ENCODE assay signal across 7 mouse cellular contexts in the genomic region with DNA sequence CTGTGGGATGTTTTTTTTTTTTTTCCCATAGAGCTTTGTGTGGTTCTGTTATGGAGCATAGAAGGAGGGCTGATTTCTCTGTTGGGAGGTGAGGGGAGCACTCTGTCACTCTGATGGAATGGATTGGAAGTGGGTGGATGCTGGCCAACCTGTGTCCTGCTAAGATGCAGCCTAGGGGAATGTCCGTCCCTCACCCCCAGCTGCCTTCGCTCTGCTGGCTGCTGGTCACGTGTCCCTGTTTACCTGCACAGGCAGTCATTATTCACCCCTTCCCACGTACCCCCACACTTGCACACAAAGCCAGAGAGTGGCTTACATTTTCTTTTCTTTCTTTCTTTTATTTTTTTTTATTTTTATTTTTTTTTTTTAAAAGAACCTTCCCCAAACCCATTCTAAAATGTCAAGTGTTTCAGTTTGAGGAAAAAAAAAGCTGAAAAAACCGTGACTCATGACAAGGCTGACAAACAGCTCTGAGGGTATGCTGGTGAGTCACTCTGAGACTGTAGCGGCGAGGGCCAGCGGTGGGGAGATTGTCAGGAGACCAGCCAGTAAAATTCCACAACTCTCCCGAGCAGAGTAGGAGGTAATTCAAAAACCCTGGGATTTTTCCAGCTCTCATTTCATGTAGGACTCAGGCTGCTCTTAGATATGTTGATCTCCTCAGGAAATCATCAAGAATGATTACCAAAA.
DNase-seq lines count a peak whose midpoint lies in the region; ATAC-seq and TF ChIP-seq lines count a peak whose summit lies in the region.

No protein-coding gene starts in this region.

- no peak overlapping the region for H3K9ac ChIP-seq in forebrain, postnatal 0 days
- H3K9ac ChIP-seq in neural tube, embryonic 14.5 days (replicated peaks; ENCODE audit: low read depth, low read length) = no peak overlapping the region

- peak; percentile 77 for DNase-seq in Patski (ENCODE audit: low read depth, low spot score)
- DNase-seq in c-Kit-positive CD71-negative TER-119-negative erythroid progenitor cells, embryonic 14.5 days (ENCODE audit: low read depth) = peak; percentile 33
- DNase-seq in forebrain, postnatal 0 days = peak; percentile 75
- DNase-seq in left cerebral cortex, adult 9 months (ENCODE audit: low spot score in 2 of 2) = peak; percentile 69 to 87
- DNase-seq in spleen, postnatal 36 days (ENCODE audit: low spot score in 2 of 2) = no peak

- in situ Hi-C loops in Patski (cut with MboI; ENCODE audit: low pct_unique_long_range_greater_than_20kb) = loop anchor here (5.0 kb wide), 1 partner anchor 100 kb away; no protein-coding TSS in a partner anchor

- no peaks in the 10 kb centered on the region for H3K9me3 ChIP-seq in forebrain, postnatal 0 days (ENCODE audit: low read length)
- H3K9me3 ChIP-seq in neural tube, embryonic 14.5 days (ENCODE audit: control insufficient read depth, low read length) = no peaks in the 10 kb centered on the region

- no peak for TF ChIP-seq CTCF in Patski (IDR thresholded peaks at IDR 0.05)
- TF ChIP-seq CTCF in forebrain, postnatal 0 days (IDR thresholded peaks at IDR 0.05; ENCODE audit: low read depth) = no peak

- H3K36me3 ChIP-seq in forebrain, postnatal 0 days (ENCODE audit: insufficient read depth) = no peaks in the 10 kb centered on the region
- no peaks in the 10 kb centered on the region for H3K36me3 ChIP-seq in neural tube, embryonic 14.5 days (ENCODE audit: control insufficient read depth, insufficient read depth, low read length)

- POLR2A ChIA-PET in Patski (lab: Charles Lee) = interaction anchor here (0.7 to 2.9 kb wide), 3 partner anchors 10 to 99 kb away, joined by 3 to 16 read pairs (median 3); a partner anchor contains a TSS

- ATAC-seq in Patski = peak; percentile 95
- peak; percentile 84 for ATAC-seq in forebrain, postnatal 0 days
- peak; percentile 29 for ATAC-seq in inflammation-experienced regulatory T-cells, adult 6 months
- peak; percentile 78 for ATAC-seq in neural tube, embryonic 14.5 days (ENCODE audit: low read depth)

- 6% methylated on average over 9 of the region's 9 CpGs for WGBS in forebrain, postnatal 0 days
- 4% methylated on average over 9 of the region's 9 CpGs for WGBS in neural tube, embryonic 14.5 days

- CTCF ChIA-PET in Patski (lab: Charles Lee) = interaction anchor here (0.9 to 1.7 kb wide), 5 partner anchors 26 to 324 kb away, joined by 3 to 4 read pairs (median 4); no protein-coding TSS in a partner anchor

- H3K27me3 ChIP-seq in Patski = no peaks in the 10 kb centered on the region
- no peaks in the 10 kb centered on the region for H3K27me3 ChIP-seq in forebrain, postnatal 0 days (ENCODE audit: insufficient read depth, low read length)
- H3K27me3 ChIP-seq in neural tube, embryonic 14.5 days (ENCODE audit: control insufficient read depth, insufficient read depth, low read length) = no peaks in the 10 kb centered on the region

- H3K4me3 ChIP-seq in forebrain, postnatal 0 days (ENCODE audit: low read depth, low read length) = no peak overlapping the region
- H3K4me3 ChIP-seq in neural tube, embryonic 14.5 days (ENCODE audit: low read depth, low read length) = no peak overlapping the region

- H3K27ac ChIP-seq in forebrain, postnatal 0 days (ENCODE audit: low read depth, low read length) = peak overlapping the region; percentile 86
- H3K27ac ChIP-seq in neural tube, embryonic 14.5 days (ENCODE audit: low read depth, low read length) = peak overlapping the region; percentile 93

- peak overlapping the region; percentile 35 for H3K4me2 ChIP-seq in forebrain, postnatal 0 days (ENCODE audit: low read depth)
- peak overlapping the region; percentile 34 for H3K4me2 ChIP-seq in neural tube, embryonic 14.5 days (ENCODE audit: low read depth, low read length)

- peaks cover 17% of the 10 kb centered on the region for H3K4me1 ChIP-seq in forebrain, postnatal 0 days (ENCODE audit: insufficient read depth)
- H3K4me1 ChIP-seq in neural tube, embryonic 14.5 days (ENCODE audit: control insufficient read depth, insufficient read depth, low read length) = peaks cover 17% of the 10 kb centered on the region

Comparison
In these comparisons a context has a peak if more than half of its experiments do, and no peak if none do; other contexts are left out.
1. ATAC-seq: peak in every context shown above with its lines; median percentile 95 in Patski; 84 in forebrain, postnatal 0 days; 78 in neural tube, embryonic 14.5 days; 29 in inflammation-experienced regulatory T-cells, adult 6 months.
2. DNase-seq: peak in Patski (single experiment), c-Kit-positive CD71-negative TER-119-negative erythroid progenitor cells, embryonic 14.5 days (single experiment), forebrain, postnatal 0 days (single experiment) and left cerebral cortex, adult 9 months (2 of 2); none in spleen, postnatal 36 days (0 of 2).